Mouse (Mus musculus) adrenal gland, adult 10 weeks (tissue): ENCODE data around the gene Tbck. TPM values are rescaled to one million over a fixed set of nuclear protein-coding genes. Genes with fewer than 3 reads are reported as not detected.

Source experiments
- polyA plus RNA-seq: library from polyadenylated mRNA; stranded (reverse); fragments of 350-450 nt; fragmentation: Illumina TruSeq; extraction: RNeasy Lipid Tissue Mini Kit (QIAGEN cat#74804); gene quantifications from one replicate; pipeline ENCODE4 v1.2.3, GENCODE M21; 2014; ENCODE audit warnings: low read depth, low replicate concordance

Gene Tbck
- polyA plus RNA-seq = 20.6 TPM

GRCm38 (mm10) chr3:132683447-132684230, at the start of gene Tbck:
Tbck (plus strand) TSS chr3:132684144.

GRCm38 (mm10) chr3:132684231-132684928, 436 bp downstream of the Tbck start, which contains the start of gene Aimp1:
Aimp1 (minus strand) TSS chr3:132684370.

Other genes with a start within 250 kb of the Tbck start
- not detected for gene Gimd1, start 54.3 kb upstream of the Tbck start, polyA plus RNA-seq
- 96.9 TPM for gene Aimp1, start 226 bp downstream of the Tbck start, polyA plus RNA-seq